8 mouse cellular contexts compared by ENCODE assay signal in genomic region chr3:17834706-17835105, GRCm38 (mm10).
A peak's percentile ranks its signal among the peaks of the same experiment; 100 is the strongest.
DNase-seq lines count a peak whose midpoint lies in the region; ATAC-seq lines count a peak whose summit lies in the region.

No protein-coding gene starts in this region.

- H3K27me3 ChIP-seq in heart, embryonic 12.5 days (replicated peaks) = no peaks in the 10 kb centered on the region

- no peaks in the 10 kb centered on the region for H3K9me3 ChIP-seq in heart, embryonic 12.5 days (replicated peaks)

- H3K4me2 ChIP-seq in heart, embryonic 12.5 days = no peak overlapping the region

- no peaks in the 10 kb centered on the region for H3K4me1 ChIP-seq in heart, embryonic 12.5 days (replicated peaks)

- no peak overlapping the region for H3K9ac ChIP-seq in heart, embryonic 12.5 days

- 33% methylated on average over 1 of the region's 1 CpGs for WGBS in heart, embryonic 12.5 days

- H3K4me3 ChIP-seq in heart, embryonic 12.5 days = no peak overlapping the region

- no peak for ATAC-seq in heart, embryonic 12.5 days (ENCODE audit: insufficient number of reproducible peaks, low FRiP score)
- ATAC-seq in monocyte, adult 5-6 weeks (replicated peaks; ENCODE audit: insufficient number of reproducible peaks, low FRiP score, low TSS enrichment, poor library complexity, severe bottlenecking) = no peak

- H3K27ac ChIP-seq in heart, embryonic 12.5 days (ENCODE audit: poor library complexity, severe bottlenecking) = no peak overlapping the region

- DNase-seq in heart, adult 18-20 months = peak; percentile 7 to 64
- peak; percentile 77 for DNase-seq in 3T3-L1 (ENCODE audit: low read depth, low spot score)
- peak; percentile 67 for DNase-seq in adipocyte (ENCODE audit: low spot score)
- peak; percentile 61 for DNase-seq in embryo, embryonic 10 days (ENCODE audit: low spot score)
- peak; percentile 44 for DNase-seq in kidney, postnatal 4 days
- peak; percentile 21 for DNase-seq in lung, postnatal 25 days (ENCODE audit: low spot score)

- no peaks in the 10 kb centered on the region for H3K36me3 ChIP-seq in heart, embryonic 12.5 days

Comparison
In these comparisons a context has a peak if more than half of its experiments do, and no peak if none do; other contexts are left out.
1. DNase-seq: peak in every context shown above with its lines; median percentile 77 in 3T3-L1; 67 in adipocyte; 61 in embryo, embryonic 10 days; 44 in kidney, postnatal 4 days; 36 in heart, adult 18-20 months; 21 in lung, postnatal 25 days.